Mouse (Mus musculus) MEL (cell line): ENCODE results near the gene Igfals. TPM values are rescaled to one million over a fixed set of nuclear protein-coding genes. Genes with fewer than 3 reads are reported as not detected.

Source experiments
- DNase-seq: peaks from one replicate; pipeline ENCODE4 v3.0.0; 2011; ENCODE audit warnings: low read depth, low spot score
- H3K27ac ChIP-seq: 2 replicates; pipeline ENCODE4 v1.5.1; 2012; ENCODE audit warnings: low read depth, mild to moderate bottlenecking, control low read depth, low read length, moderate library complexity; ENCODE audit not compliant: control insufficient read depth
- H3K27me3 ChIP-seq, 2 experiments: fragments of 150-350 bp in 1 of 2; sonication (generic) in 1 of 2; 2 replicates each; pipeline ENCODE4 v1.6.1; 2012; ENCODE audit warnings: low read length in 2 of 2, mild to moderate bottlenecking in 2 of 2, improper control_type of control experiment in 1 of 2, moderate library complexity in 1 of 2; ENCODE audit not compliant: insufficient read depth in 2 of 2, control insufficient read depth in 1 of 2
- H3K36me3 ChIP-seq, 2 experiments: 2 replicates each; pipeline ENCODE4 v1.6.1; 2012 to 2014; ENCODE audit warnings: low read length in 2 of 2, improper control_type of control experiment in 1 of 2, inconsistent platforms in 1 of 2, mild to moderate bottlenecking in 1 of 2; ENCODE audit not compliant: insufficient read depth in 2 of 2, control insufficient read depth in 1 of 2
- H3K4me1 ChIP-seq, 2 experiments: fragments of 150-350 bp in 1 of 2; sonication (generic) in 1 of 2; 2 replicates each; pipeline ENCODE4 v1.6.1; 2012; ENCODE audit warnings: low read length in 2 of 2, improper control_type of control experiment in 1 of 2, mild to moderate bottlenecking in 1 of 2; ENCODE audit not compliant: insufficient read depth in 2 of 2, control insufficient read depth in 1 of 2
- H3K4me3 ChIP-seq, 2 experiments: fragments of 150-350 bp in 1 of 2; sonication (generic) in 1 of 2; 2 replicates each; pipeline ENCODE4 v1.5.1; 2012; ENCODE audit warnings: low read depth in 2 of 2, low read length in 2 of 2, mild to moderate bottlenecking in 2 of 2, moderate library complexity in 2 of 2, control low read depth in 1 of 2, improper control_type of control experiment in 1 of 2; ENCODE audit not compliant: control insufficient read depth in 1 of 2, insufficient read depth in 1 of 2
- H3K79me2 ChIP-seq: 2 replicates; pipeline ENCODE4 v1.6.1; 2012; ENCODE audit warnings: mild to moderate bottlenecking, low read length, moderate library complexity; ENCODE audit not compliant: control insufficient read depth, poor library complexity, insufficient read depth
- H3K9ac ChIP-seq: 2 replicates; pipeline ENCODE4 v1.6.1; 2012; ENCODE audit warnings: low read depth, mild to moderate bottlenecking, control low read depth, low read length, moderate library complexity; ENCODE audit not compliant: control insufficient read depth, poor library complexity, severe bottlenecking
- H3K9me3 ChIP-seq: fragments of 150-350 bp; sonication (generic); replicated peaks from 2 replicates; pipeline ENCODE4 v1.6.1; 2012; ENCODE audit warnings: mild to moderate bottlenecking, low read length, improper control_type of control experiment, moderate library complexity; ENCODE audit not compliant: insufficient read depth
- ELF1 ChIP-seq: IDR thresholded peaks from 2 replicates; pipeline ENCODE4 v1.6.1; 2014; ENCODE audit warnings: low read depth, mild to moderate bottlenecking, inconsistent platforms, low read length, improper control_type of control experiment, moderate library complexity
- EP300 ChIP-seq, 2 experiments: IDR thresholded peaks; 2 replicates each; pipeline ENCODE4 v1.6.1; 2011; ENCODE audit warnings: improper control_type of control experiment in 2 of 2, low read length in 2 of 2, low read depth in 1 of 2, mild to moderate bottlenecking in 1 of 2
- ETS1 ChIP-seq: IDR thresholded peaks from 2 replicates; pipeline ENCODE4 v1.6.1; 2012; ENCODE audit warnings: low read depth, mild to moderate bottlenecking, inconsistent platforms, low read length, improper control_type of control experiment, moderate library complexity
- GATA1 ChIP-seq: IDR thresholded peaks from 2 replicates; pipeline ENCODE4 v1.6.1; 2011; ENCODE audit warnings: low read depth, low read length, improper control_type of control experiment
- HCFC1 ChIP-seq: IDR thresholded peaks from 2 replicates; pipeline ENCODE4 v1.6.1; 2012; ENCODE audit warnings: low read depth, mild to moderate bottlenecking, inconsistent platforms, low read length, improper control_type of control experiment, moderate library complexity
- MAFK ChIP-seq: IDR thresholded peaks from 2 replicates; pipeline ENCODE4 v1.6.1; 2011; ENCODE audit warnings: low read depth, mild to moderate bottlenecking, low read length, improper control_type of control experiment, borderline replicate concordance
- MAX ChIP-seq: IDR thresholded peaks from 2 replicates; pipeline ENCODE4 v1.6.1; 2011; ENCODE audit warnings: low read length, improper control_type of control experiment
- MEF2A ChIP-seq: IDR thresholded peaks from 2 replicates; pipeline ENCODE4 v1.6.1; 2014; ENCODE audit warnings: low read depth, mild to moderate bottlenecking, inconsistent platforms, low read length, improper control_type of control experiment; ENCODE audit not compliant: poor library complexity, insufficient replicate concordance, severe bottlenecking; ENCODE audit errors: extremely low read depth
- MXI1 ChIP-seq: IDR thresholded peaks from 2 replicates; pipeline ENCODE4 v1.6.1; 2011; ENCODE audit warnings: mild to moderate bottlenecking, low read depth, low read length, improper control_type of control experiment
- MYB ChIP-seq: IDR thresholded peaks from 2 replicates; pipeline ENCODE4 v1.6.1; 2011; ENCODE audit warnings: mild to moderate bottlenecking, low read depth, low read length, improper control_type of control experiment
- POLR2A ChIP-seq, 2 experiments: IDR thresholded peaks; 2 replicates each; pipeline ENCODE4 v1.6.1; 2011 to 2012; ENCODE audit warnings: low read length in 2 of 2, mild to moderate bottlenecking in 2 of 2, control low read depth in 1 of 2, improper control_type of control experiment in 1 of 2, low read depth in 1 of 2, moderate library complexity in 1 of 2; ENCODE audit not compliant: control insufficient read depth in 1 of 2, insufficient read depth in 1 of 2, poor library complexity in 1 of 2
- RAD21 ChIP-seq: IDR thresholded peaks from 2 replicates; pipeline ENCODE4 v1.6.1; 2011; ENCODE audit warnings: mild to moderate bottlenecking, low read depth, low read length, improper control_type of control experiment
- RCOR1 ChIP-seq: IDR thresholded peaks from 2 replicates; pipeline ENCODE4 v1.6.1; 2012; ENCODE audit warnings: low read depth, mild to moderate bottlenecking, inconsistent platforms, low read length, improper control_type of control experiment
- SIN3A ChIP-seq: IDR thresholded peaks from 2 replicates; pipeline ENCODE4 v1.6.1; 2012; ENCODE audit warnings: low read length, improper control_type of control experiment, inconsistent platforms
- USF1 ChIP-seq: IDR thresholded peaks from 2 replicates; pipeline ENCODE4 v1.6.1; 2014; ENCODE audit warnings: low read depth, mild to moderate bottlenecking, inconsistent platforms, low read length, improper control_type of control experiment, moderate library complexity
- ZKSCAN1 ChIP-seq: IDR thresholded peaks from 2 replicates; pipeline ENCODE4 v1.6.1; 2012; ENCODE audit warnings: low read depth, mild to moderate bottlenecking, inconsistent platforms, low read length, improper control_type of control experiment, moderate library complexity
- ZMIZ1 ChIP-seq: IDR thresholded peaks from 2 replicates; pipeline ENCODE4 v1.6.1; 2012; ENCODE audit warnings: low read depth, mild to moderate bottlenecking, inconsistent platforms, low read length, improper control_type of control experiment, moderate library complexity
- ZNF384 ChIP-seq: IDR thresholded peaks from 2 replicates; pipeline ENCODE4 v1.6.1; 2012; ENCODE audit warnings: low read depth, mild to moderate bottlenecking, inconsistent platforms, low read length, improper control_type of control experiment
- polyA plus RNA-seq, 2 experiments: library from polyadenylated mRNA; stranded (reverse) in 1 of 2; unstranded in 1 of 2; fragments of >175 nt in 1 of 2; fragments of >200 nt in 1 of 2; gene quantifications; 2 replicates each; pipeline versions ENCODE4 v1.2.1 to v1.2.4; 2012; ENCODE audit warnings: low replicate concordance in 2 of 2, low read depth in 1 of 2; ENCODE audit not compliant: insufficient read length in 2 of 2, insufficient read depth in 1 of 2, missing spikeins in 1 of 2
- total RNA-seq: library from RNA; depleted of rRNA; stranded (reverse); fragments of 300-350 nt; gene quantifications from 2 replicates; pipeline ENCODE4 v1.2.3, GENCODE M21; 2012

The Igfals gene
- total and polyA plus RNA-seq, 3 experiments = 0.04 TPM; not detected in 2

DNA sequence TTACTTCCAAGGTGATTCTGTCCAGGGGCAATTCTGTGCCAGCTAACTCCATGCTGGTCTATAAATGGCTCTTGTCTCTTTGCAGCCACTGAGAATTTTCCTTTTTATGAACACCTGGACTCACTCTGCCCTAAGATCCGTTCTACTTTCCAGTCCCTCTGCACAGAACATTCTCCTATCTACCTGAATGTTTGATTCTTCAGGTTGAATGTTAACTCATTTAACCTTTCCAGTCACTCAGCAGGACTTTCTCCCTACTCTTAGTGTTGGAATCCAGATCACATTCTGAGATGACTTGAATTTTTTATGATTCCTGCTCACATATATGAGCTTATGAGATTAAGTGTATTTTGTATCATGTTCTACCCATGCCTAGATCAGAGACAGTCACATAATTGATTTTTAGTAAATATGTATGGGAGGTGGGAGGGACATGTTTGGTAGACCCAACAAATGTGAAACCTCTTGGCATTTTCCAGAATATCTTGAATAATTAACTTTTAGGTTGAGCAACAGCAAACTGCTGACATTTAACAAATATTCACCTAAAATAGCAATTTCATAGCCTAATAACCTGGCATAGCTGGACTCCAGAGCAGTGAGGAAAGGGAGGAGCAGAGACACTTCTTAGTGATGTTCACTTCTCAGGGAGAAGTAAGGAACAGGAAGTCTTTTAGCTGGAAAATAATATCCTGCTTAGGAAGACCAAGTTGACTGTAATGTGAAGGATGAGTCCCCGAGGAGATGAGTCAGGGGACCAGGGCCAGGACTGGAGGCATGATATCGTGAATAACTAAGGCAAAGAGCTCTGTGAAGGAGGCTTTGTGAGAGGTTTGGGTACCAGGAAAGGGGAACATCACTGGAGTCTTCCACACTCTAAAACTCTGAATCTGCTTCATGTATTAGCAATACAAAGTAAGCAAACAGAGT lies 44.2 kb upstream of the Igfals start:
- H3K79me2 ChIP-seq = no peaks in the 10 kb centered on the region
- no peak overlapping the region for H3K4me3 ChIP-seq
- H3K4me1 ChIP-seq = no peaks in the 10 kb centered on the region
- TF ChIP-seq ELF1 (no peak), MYB (no peak), SIN3A (no peak), USF1 (no peak), POLR2A (IDR thresholded peaks at IDR 0.05; ENCODE audit: control insufficient read depth in 1 of 2, insufficient read depth in 1 of 2, low read depth in 1 of 2, low read length in 2 of 2, poor library complexity in 1 of 2) (no peak)
- no peak overlapping the region for H3K9ac ChIP-seq
- H3K27me3 ChIP-seq = peaks cover 4 to 7% of the 10 kb centered on the region in 2 experiments; a peak in 3 of 4 replicates
- no peak for DNase-seq
- H3K27ac ChIP-seq = no peak overlapping the region
- H3K9me3 ChIP-seq = no peaks in the 10 kb centered on the region
- H3K36me3 ChIP-seq = no peaks in the 10 kb centered on the region

DNA sequence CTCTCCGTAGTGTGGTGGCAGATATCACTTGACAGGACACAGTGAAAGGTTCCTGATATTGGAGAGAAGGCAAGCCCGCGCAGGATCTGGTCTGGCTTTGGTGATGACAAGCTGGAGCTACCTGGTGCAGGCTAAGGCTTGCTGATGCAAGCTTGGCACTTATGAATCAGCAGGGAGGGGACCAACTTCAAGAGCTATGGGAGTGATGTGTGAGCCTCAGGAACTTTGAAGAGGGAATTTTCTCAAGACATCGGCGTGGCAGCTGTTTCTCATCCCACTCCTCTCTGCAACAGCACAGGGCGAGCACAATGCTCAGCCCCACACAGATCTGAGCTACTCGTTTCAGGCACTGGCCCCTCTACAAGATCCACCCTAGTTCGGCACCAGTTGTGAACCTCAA lies 26.0 kb upstream of the Igfals start, which contains the start of gene Hagh:
Hagh (plus strand) TSS at position 302 of the 400 bp plus-strand sequence.
- H3K27me3 ChIP-seq = peaks cover 6 to 28% of the 10 kb centered on the region in 2 experiments
- H3K4me1 ChIP-seq = no peaks in the 10 kb centered on the region
- no peaks in the 10 kb centered on the region for H3K79me2 ChIP-seq
- no peak within 1 kb of the TSS for H3K27ac ChIP-seq
- H3K4me3 ChIP-seq = no peak within 1 kb of the TSS
- H3K36me3 ChIP-seq = no peaks in the 10 kb centered on the region
- DNase-seq = no peak
- H3K9me3 ChIP-seq = no peaks in the 10 kb centered on the region
- TF ChIP-seq MXI1 (no peak), SIN3A (no peak), MAFK (no peak), RCOR1 (no peak), GATA1 (no peak), MEF2A (no peak), ZMIZ1 (no peak), ZNF384 (no peak), ETS1 (no peak), ELF1 (no peak), HCFC1 (no peak), MAX (no peak), RAD21 (no peak), EP300 (IDR thresholded peaks at IDR 0.05; ENCODE audit: low read depth in 1 of 2, low read length in 2 of 2) (no peak), ZKSCAN1 (no peak)
- TF ChIP-seq, all 39 proteins: peak for 0
- H3K9ac ChIP-seq = no peak within 1 kb of the TSS
